Mouse (Mus musculus): ENCODE results near the gene 6330409D20Rik.

6330409D20Rik gene

DNA sequence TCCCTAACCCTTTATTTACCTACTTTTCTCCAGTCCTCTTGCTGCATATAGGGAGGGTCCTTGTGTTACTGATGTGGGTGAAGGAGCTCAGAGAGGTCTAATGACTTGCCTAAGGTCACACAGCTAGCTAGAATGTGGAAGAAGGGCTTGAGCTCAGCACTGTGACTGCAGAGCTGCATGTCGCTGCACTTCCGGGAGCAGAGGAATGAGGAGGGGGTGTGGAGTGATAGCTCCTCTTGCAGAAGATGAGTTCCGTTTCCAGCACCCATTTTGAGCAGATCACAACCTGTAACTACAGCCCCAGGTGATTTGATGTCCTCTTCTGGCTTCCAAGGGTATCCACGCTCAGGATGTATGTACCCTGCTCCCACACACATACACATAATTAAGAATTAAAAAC, 16.7 kb downstream of the 6330409D20Rik start:
- no peak for DNase-seq (ENCODE audit: low spot score)

DNA sequence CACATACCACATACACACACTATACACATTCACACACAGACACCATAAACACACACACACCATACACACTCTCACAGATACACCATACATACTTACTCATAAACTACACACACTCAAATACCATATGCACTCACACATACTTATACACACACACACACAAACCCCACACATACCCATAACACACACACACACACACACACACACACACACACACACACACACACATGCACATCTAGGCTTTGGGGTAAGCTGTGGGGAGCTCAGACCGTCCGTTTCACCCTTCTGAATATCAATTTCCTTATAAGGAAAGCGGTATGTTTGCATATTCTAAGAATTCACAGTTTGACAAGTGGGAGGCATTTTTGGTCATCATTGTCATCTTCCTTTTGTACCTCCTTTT, 18.2 kb downstream of the 6330409D20Rik start:
- no peak for DNase-seq (ENCODE audit: low spot score)

GRCm38 (mm10) chr2:32722046-32722445, 18.8 kb downstream of the 6330409D20Rik start:
- DNase-seq (ENCODE audit: low spot score), result no peak

DNA sequence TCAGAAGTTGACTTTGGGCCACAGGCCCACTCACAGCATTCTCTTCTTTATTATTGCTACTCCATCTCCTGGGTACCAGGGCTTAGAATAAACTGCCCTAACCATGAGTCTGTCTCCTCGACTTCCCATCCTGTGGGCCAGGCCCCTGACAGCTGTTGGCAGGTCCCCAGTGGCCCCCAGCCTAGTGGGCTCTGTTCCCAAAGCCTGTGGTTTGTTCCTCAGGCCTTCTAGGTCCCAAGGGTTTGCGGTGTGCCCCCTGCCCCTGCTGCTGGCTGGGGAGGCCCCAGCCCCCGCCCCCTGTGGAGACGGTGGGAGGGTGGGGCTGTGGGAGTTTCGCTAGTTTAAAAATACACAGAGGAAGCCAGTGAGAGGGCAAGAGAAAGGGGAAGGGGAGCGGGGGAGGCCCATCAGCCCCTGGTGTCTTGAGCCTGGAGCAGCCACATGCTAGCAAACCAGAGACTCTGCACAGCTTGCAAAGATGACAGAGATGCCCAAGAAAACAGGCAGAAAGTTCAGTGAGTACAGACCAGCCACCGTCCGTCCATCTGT, 20.1 kb downstream of the 6330409D20Rik start, which contains the start of gene Sh2d3c:
TSS of gene Sh2d3c (plus strand) at position 375 of the 549 bp plus-strand sequence.
- no peak for DNase-seq (ENCODE audit: low spot score)

- DNase-seq (ENCODE audit: low spot score), result no peak
These were observed 20.8 kb downstream of the 6330409D20Rik start for GRCm38 (mm10) chr2:32720053-32720452.

GRCm38 (mm10) chr2:32718761-32719160, 22.1 kb downstream of the 6330409D20Rik start:
- DNase-seq (ENCODE audit: low spot score), result no peak

GRCm38 (mm10) chr2:32714987-32715425, 25.8 kb downstream of the 6330409D20Rik start:
- DNase-seq (ENCODE audit: low spot score), result no peak

DNA sequence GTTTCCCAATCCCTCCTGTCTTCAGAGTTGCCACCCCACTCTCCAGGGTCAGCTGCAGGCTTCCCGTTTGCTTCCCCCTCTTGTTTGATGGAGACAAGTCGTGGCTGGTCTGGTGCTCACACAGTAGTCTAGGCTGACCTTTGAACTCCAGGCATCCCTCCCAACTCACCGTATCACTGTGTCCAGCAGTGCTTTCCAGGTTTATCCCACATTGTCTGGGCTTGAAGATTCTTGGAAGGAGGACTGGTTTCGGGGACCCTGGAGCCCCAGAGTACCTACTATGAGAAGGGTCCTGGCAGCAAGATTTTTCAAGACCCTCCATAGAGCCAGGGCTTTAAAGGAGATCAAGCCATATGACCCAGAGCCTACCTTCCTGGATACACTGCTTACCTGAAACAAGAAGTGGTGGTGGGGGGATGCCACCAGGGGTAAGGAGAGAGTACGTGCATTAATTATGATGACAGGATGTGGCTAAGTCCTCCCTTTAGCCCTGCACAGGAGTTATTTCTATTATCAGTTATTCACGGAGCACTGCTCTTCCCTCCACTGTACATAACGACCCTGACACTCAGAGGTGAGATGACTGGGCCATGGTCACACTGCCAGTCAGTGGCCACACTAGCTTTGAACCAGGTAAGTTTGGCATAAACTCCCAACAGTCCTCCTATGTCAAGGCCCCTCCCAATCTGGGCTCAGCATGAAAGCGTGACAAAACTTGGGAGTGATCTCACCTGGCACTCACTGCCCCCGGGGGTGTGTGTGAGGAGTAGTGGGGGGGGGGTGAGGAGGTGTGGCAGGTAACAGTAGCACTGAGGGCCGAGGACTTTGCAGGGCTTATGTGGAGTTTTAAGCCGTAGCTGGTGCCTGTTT, 26.5 kb downstream of the 6330409D20Rik start:
- DNase-seq (ENCODE audit: low spot score), result no peak

- DNase-seq (ENCODE audit: low spot score), result peak; percentile 95
These were observed 27.6 kb downstream of the 6330409D20Rik start, which contains the start of gene Cdk9 for GRCm38 (mm10) chr2:32712934-32713817. Cdk9 (minus strand) TSS chr2:32713076.

GRCm38 (mm10) chr2:32712586-32712933, 28.3 kb downstream of the 6330409D20Rik start:
- DNase-seq (ENCODE audit: low spot score), result peak; percentile 97

GRCm38 (mm10) chr2:32712108-32712551, 28.7 kb downstream of the 6330409D20Rik start:
- DNase-seq (ENCODE audit: low spot score), result peak; percentile 85

DNA sequence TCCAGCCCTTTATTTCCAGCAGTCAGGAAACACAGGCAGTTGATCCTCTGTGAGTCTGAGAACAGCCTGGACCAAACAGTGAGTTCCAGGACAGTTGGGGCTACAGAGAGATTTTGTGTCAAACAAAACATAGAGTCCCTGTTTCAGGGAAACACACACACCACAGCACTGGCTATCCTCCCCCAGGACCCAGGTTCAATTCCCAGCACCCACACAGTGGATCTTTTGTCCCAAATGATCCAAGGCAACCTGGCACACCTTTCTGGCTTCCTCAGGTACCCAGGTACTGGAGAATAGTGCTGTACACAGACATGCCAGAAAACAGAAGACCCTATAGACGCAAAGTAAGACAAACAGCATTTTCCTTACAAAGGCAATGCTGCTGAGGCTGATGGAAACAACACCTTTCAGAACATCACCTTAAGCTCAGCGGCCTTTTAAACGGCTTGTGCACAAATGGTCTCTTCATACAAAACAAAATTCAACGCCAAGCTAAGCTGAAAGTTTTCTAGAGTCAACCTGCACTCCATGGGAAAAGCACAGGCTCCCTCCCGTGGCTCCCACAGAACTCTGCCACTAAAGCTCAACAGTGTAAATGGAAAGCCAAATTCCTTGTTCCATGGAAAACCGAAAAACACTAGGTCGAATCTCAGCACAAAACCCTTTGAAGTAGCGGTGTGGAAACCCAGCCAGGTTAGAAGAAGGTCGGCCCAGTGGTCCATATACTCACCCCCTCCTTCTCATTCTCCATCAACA, 29.3 kb downstream of the 6330409D20Rik start:
- no peak for DNase-seq (ENCODE audit: low spot score)

GRCm38 (mm10) chr2:32710425-32710824, 30.4 kb downstream of the 6330409D20Rik start:
- no peak for DNase-seq (ENCODE audit: low spot score)

DNA sequence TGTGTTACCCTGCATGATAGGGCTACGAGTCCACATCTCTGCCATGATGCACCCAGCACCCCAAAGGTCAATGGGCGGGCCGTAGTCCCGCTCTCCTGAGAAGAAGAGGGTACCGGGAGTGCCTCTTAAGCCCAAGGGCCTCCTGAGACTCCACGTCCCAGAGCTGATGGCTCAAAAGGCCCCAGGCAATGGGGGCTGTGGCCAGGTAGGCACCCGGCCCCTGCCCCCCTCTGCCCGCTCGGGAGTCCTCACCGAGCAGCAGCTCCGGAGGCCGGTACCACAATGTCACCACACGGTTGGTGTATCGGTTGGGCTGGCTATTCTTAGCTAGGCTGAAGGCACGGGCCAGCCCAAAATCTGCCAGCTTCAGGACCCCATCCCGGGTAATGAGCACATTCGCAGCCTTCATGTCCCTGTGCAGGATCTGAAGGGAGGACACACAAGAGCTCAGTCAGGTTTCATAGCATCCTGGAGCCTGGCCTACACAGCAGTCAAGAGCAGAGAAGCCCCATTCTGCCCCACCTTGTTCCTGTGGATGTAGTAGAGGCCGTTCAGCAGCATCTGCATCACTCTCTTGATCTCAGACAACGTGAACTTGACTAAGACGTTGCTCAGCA, 31.2 kb downstream of the 6330409D20Rik start:
- DNase-seq (ENCODE audit: low spot score), result no peak

GRCm38 (mm10) chr2:32708643-32709042, 32.2 kb downstream of the 6330409D20Rik start:
- peak; percentile 89 for DNase-seq (ENCODE audit: low spot score)

GRCm38 (mm10) chr2:32706971-32707370, 33.8 kb downstream of the 6330409D20Rik start:
- no peak for DNase-seq (ENCODE audit: low spot score)

DNA sequence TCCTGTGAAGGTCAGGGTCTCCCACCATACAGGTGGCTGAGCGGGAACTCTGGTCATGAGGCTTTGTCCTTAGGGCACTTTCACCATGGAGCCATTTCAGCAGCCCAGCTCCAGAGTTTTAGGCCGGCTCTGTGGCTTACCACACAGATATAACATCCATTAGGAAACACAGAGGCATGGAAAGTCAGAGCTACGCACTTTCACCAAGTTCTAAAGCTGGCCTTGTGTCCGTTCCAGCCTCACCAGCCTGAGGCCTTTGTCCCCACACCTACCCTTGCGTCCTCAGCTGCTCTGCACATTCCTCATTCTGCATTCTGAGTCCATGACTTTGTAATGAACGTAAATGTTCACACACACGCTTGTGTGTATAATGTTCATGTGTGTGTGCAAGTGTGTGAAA, 35.8 kb downstream of the 6330409D20Rik start:
- no peak for DNase-seq (ENCODE audit: low spot score)

DNA sequence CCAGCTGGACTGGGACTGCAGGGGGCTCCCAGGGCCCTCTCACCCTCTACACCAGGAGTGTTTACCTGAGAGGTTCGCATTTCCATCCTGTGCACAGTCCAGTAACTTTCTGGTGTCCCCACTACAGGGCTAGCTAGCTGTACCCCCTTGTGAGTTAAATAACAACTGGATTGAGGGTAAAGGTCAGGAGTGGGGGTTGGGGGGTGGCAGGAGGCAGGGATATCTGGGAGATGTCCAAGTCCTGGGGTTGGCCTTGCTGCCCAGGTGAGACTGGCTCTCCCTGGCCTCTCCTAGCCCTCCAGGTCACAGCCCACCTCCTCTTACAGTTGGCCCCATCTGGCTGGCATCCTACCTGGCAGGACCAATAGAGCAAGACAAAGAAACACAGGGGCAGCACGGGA, 36.8 kb downstream of the 6330409D20Rik start, which contains the start of gene Fpgs:
TSS of gene Fpgs (minus strand) at position 125 of the 401 bp plus-strand sequence.
- no peak for DNase-seq (ENCODE audit: low spot score)

DNA sequence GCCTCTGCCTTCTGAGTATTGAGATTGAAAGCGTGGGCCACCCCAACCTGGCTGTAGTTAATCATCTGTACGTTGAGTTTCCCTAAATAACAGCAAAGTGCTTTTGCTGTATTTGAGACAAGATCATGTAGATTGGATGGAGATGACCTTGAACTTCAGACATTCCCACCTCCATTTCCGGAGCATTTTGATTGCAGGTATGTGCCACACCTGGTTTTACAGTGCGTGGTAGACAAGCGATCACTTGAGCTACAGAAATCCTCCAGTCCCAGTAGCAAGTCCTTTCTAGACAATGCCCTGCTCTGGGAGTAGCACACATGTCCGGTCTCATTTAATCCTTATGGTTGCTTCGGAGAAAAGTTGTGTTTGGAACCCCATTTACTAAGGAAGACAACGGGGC, 37.8 kb downstream of the 6330409D20Rik start:
- DNase-seq (ENCODE audit: low spot score), result no peak

DNA sequence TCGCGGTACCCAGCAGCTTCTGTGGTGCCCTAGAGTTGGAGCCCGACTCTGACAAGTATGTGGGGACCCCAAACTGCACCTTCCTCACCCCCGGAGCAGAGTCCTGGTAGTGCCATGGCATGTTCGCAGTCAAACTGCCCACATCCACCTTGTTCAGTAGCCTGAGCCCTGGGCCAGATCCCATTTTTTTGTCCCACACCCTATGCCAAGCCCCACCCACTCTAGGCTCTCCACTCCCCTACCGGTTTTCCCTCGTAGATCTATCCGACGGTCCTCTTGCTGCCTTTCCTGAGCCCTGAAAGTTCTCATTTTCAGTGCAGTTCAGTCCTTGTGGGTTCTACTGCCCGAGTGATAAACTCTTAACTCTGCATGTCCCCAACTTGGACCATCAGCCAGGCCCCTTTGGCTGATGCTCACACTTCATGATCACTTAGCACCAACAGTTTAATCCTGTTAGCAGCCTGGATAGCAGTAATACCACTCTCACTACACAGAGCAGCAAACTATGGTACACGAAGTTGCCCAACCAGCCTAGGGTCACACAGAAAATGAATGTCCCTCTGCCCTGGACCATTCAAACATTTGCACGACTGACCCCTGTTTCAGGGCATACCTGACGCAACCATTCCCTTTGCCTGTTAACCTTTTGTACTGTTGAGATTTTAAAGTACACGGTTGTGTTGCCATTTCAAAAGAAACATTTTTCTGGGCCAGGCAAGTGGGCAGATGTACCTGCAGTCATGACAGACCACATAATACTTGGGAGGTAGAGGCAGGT, 39.7 kb downstream of the 6330409D20Rik start:
- no peak for DNase-seq (ENCODE audit: low spot score)

Measured in testis, postnatal 10 days (tissue).